Mouse (Mus musculus) left cerebral cortex, adult 11 months (tissue): ENCODE measurements around the gene Defb33.

Source experiments
- DNase-seq: peaks from one replicate; pipeline ENCODE4 v3.0.0; 2022; ENCODE audit warnings: low spot score

Defb33 gene

GRCm38 (mm10) chr8:20892369-20892768, at the start of gene Defb33:
Gene Defb33, plus strand, starts transcription at chr8:20892669.
- DNase-seq: no peak

GRCm38 (mm10) chr8:20874608-20875007, 17.9 kb upstream of the Defb33 start:
- DNase-seq: no peak

DNA sequence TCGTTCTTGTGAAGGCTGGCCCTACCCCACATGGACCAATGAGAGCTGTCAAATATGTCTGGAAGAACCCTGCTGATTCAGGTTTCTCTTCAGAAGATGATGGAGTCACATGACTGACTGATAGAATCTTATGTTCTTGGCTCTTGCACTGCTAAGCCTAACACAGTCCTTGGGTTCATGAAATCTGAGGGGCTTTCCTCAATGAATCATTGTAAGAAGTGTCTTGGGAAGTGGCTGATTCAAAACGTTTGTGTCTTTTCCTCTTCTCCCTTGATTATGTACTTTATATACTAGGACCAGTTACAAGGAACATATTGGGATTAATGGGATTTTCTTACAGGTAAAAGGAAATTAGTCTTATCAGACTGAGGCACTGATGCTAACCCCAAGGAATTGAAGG, 10.1 kb downstream of the Defb33 start, which contains the start of gene Gm15056:
Gm15056 (minus strand) TSS at position 101 of the 400 bp plus-strand sequence.
- no peak for DNase-seq

- DNase-seq: no peak
Observed at GRCm38 (mm10) chr8:20907119-20907518, 14.7 kb downstream of the Defb33 start.

DNA sequence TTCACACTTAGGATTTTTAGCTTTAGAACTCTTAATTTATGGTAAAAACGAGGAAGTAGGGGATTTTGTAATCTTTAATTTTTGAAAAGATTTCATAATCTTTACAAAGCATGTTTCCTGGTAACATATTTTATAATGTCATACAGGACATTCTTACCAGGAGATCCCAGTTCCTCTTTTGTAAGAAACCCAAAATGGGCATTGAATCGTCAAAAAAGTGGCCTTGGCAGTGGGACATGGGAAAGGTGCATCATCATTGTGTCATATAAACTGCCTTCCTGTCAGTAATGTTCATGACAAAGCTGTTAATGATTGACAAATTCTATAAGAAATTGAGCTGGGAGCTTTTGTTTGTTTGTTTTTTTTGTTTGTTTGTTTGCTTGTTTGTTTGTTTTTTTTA, 15.8 kb downstream of the Defb33 start:
- DNase-seq: no peak

GRCm38 (mm10) chr8:20912288-20912687, 19.8 kb downstream of the Defb33 start:
- DNase-seq: no peak

DNA sequence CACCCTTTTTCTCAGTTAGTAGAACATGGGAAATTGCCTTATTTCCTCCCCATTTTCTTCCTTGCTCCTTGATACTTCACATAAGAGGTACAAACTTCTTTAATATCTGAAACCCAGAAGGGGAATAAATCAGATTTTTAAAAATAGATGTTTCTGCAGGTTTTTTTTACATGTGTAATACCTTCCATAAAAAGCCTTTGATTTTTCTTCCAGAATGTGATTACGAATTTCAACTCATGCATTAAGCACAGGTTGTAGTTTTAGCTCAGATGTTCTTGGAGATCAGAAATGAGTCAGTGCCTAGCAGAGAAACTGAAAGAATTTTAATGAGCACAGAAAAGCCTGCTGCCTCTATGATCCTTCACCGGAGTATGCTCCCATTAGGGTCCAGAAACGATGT, 29.5 kb downstream of the Defb33 start, which contains the start of gene Gm6040:
Gm6040 (minus strand) TSS at position 101 of the 400 bp plus-strand sequence.
- DNase-seq: no peak

DNA sequence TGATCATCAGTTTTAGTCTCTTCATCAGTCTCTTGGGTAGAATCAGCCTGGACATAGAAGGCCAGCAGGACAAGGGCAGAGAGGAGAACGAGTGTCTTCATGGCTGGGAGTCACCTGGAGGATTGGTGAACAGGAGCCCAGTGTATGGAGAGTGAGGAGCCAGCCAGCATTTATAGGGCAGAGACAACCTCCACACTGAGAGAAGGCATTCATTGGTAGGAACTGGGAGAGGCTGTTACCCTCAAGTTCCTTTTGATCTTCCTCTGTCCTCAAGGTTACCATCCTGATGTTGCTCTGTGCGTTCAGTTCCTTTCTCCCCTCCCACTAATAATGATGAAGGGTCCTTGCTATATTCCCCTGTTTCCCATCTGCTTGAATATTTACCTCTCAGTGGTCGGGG, 52.1 kb downstream of the Defb33 start, which contains the start of gene AY761185:
AY761185 (minus strand) TSS at position 101 of the 400 bp plus-strand sequence.
- no peak for DNase-seq
